Mouse (Mus musculus): ENCODE data around the gene Tspan9. TPM values are rescaled to one million over a fixed set of nuclear protein-coding genes. Genes with fewer than 3 reads are reported as not detected.
A peak's percentile ranks its signal among the peaks of the same experiment; 100 is the strongest.

Gene Tspan9
- polyA plus RNA-seq, 1 experiment from 2014 or later, result 44.1 TPM

DNA sequence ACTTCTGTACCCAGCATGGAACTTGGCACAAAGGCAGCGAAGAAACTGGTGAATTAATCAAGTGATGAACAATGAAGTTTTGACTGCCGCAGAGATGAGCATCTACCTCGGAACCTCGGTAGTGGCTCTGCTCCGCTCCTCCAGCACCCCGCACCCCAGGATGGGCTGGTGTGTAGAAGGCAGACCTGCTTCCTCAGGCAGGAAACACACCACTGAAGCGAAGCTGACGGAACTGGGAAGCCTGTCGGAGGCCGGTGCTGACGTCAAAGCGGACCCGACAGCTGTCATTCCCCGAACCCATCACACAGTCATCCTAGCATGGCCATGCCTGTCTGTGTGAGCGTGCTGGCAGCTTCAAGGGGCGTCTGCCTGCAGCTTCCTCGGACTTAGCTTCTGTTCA is 131.6 kb downstream of the Tspan9 start:
- 77% methylated on average over 17 of the region's 17 CpGs for WGBS
- Histone ChIP-seq H3K27me3 (ENCODE audit: control insufficient read depth, insufficient read depth, low read length) (no peaks in the 10 kb centered on the region), H3K4me2 (no peak overlapping the region), H3K9ac (ENCODE audit: low read length) (no peak overlapping the region), H3K9me3 (ENCODE audit: control insufficient read depth, low read length) (no peaks in the 10 kb centered on the region), H3K27ac (ENCODE audit: low read depth, low read length) (no peak overlapping the region), H3K36me3 (ENCODE audit: control insufficient read depth, insufficient read depth, low read length) (no peaks in the 10 kb centered on the region), H3K4me3 (ENCODE audit: low read depth, low read length) (no peak overlapping the region), H3K4me1 (ENCODE audit: control insufficient read depth, insufficient read depth, low read length) (peaks cover 5% of the 10 kb centered on the region; the same call in 1 of the 2 replicates)
- no peak for DNase-seq (ENCODE audit: low spot score, missing footprints)
- no peak for ATAC-seq (ENCODE audit: low FRiP score)

- 0 out of 2 replicates have a peak, but pooled peaks have one; percentile 10 for ATAC-seq (ENCODE audit: low FRiP score)
- no peaks in the 10 kb centered on the region for H3K36me3 ChIP-seq (ENCODE audit: control insufficient read depth, insufficient read depth, low read length)
- H3K9ac ChIP-seq (ENCODE audit: low read length), result no peak overlapping the region
- no peaks in the 10 kb centered on the region for H3K27me3 ChIP-seq (ENCODE audit: control insufficient read depth, insufficient read depth, low read length)
- no peak overlapping the region for H3K27ac ChIP-seq (ENCODE audit: low read depth, low read length)
- WGBS, result 84% methylated on average over 13 of the region's 13 CpGs
- H3K4me3 ChIP-seq (ENCODE audit: low read depth, low read length), result no peak overlapping the region
- no peak overlapping the region for H3K4me2 ChIP-seq
- DNase-seq (ENCODE audit: low spot score, missing footprints), result no peak
- H3K9me3 ChIP-seq (ENCODE audit: control insufficient read depth, low read length), result no peaks in the 10 kb centered on the region
- H3K4me1 ChIP-seq (ENCODE audit: control insufficient read depth, insufficient read depth, low read length), result peaks cover 6% of the 10 kb centered on the region
Measured at GRCm38 (mm10) chr6:128011071-128011477, 132.3 kb downstream of the Tspan9 start.

DNA sequence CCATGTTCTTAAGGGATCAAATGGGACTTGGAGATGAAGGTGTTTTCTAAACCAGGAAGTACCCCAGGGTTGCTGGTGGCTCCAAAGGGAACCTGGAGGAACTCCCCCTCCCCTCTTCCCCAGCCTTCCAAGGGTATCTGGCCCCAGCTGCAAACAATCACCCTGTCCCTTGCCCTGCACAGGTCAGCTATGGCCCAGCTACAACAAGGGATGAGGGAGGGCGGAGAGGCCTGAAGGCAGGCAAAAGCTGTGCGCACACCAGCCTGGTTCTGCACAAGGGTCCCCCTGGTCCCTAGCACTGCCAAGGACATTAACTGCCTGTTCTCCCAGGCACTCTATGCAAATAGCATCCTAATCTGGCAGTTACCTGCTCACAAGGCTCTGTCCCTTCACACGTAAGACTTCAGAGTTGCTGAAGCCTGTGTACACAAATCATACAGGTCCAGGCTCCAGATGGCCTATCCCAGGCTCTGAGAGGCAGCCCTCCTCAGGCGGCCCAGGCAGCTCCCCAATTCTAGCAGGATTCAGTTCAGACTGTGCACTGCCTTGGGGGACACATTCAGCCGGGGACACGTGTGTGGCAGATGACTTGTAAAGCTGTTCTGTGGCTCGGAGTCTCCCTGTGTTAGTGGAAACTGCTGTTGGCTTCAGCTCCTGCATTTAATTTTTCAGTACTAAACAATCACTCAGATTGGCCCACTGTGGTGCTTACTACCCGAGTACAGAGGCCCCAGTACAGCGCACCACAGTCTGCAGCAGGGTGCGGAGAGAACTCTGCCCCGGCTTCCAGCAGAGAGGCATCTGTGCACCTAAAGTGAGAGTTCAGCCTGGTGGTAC is 133.0 kb downstream of the Tspan9 start:
- 0 out of 2 replicates have a peak overlapping the region, but pooled peaks have one; percentile 4 for H3K9ac ChIP-seq (ENCODE audit: low read length)
- no peaks in the 10 kb centered on the region for H3K36me3 ChIP-seq (ENCODE audit: control insufficient read depth, insufficient read depth, low read length)
- H3K27me3 ChIP-seq (ENCODE audit: control insufficient read depth, insufficient read depth, low read length), result no peaks in the 10 kb centered on the region
- WGBS, result 68% methylated on average over 11 of the region's 11 CpGs
- no peak overlapping the region for H3K27ac ChIP-seq (ENCODE audit: low read depth, low read length)
- H3K9me3 ChIP-seq (ENCODE audit: control insufficient read depth, low read length), result no peaks in the 10 kb centered on the region
- H3K4me2 ChIP-seq, result no peak overlapping the region
- no peak overlapping the region for H3K4me3 ChIP-seq (ENCODE audit: low read depth, low read length)
- peaks cover 7% of the 10 kb centered on the region for H3K4me1 ChIP-seq (ENCODE audit: control insufficient read depth, insufficient read depth, low read length)
- DNase-seq (ENCODE audit: low spot score, missing footprints) (no peak), ATAC-seq (ENCODE audit: low FRiP score) (no peak)

DNA sequence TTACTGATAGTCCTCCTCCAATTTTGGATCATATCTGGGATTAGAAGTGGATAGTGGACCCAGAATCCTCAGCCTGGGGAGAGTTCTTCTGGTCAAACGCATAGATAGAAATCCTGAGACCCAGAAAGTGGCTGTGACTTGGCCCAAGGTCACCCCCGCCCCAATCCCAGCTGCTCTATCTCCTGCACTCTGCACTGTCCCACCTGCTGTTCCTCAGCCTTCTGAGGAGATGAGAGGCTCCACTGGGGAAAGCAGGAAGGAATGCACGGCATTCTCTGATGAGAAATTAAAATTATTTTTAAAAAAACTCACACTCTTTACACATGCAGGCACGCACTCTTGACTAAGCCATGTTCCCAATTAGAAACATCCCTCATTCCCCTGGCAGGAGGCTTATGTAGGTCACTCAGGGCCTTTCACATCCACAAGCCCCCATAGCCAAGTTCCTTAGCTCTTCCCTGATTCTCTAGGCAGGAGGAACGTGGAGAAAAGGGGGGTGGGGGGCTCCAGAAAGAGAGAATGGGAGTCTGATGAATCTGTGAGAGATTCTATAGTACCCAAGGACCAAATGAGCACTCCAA is 135.3 kb downstream of the Tspan9 start:
- no peak for ATAC-seq (ENCODE audit: low FRiP score)
- Histone ChIP-seq H3K4me1 (ENCODE audit: control insufficient read depth, insufficient read depth, low read length) (peaks cover 10% of the 10 kb centered on the region), H3K4me3 (ENCODE audit: low read depth, low read length) (no peak overlapping the region), H3K9me3 (ENCODE audit: control insufficient read depth, low read length) (no peaks in the 10 kb centered on the region), H3K27me3 (ENCODE audit: control insufficient read depth, insufficient read depth, low read length) (no peaks in the 10 kb centered on the region), H3K36me3 (ENCODE audit: control insufficient read depth, insufficient read depth, low read length) (no peaks in the 10 kb centered on the region), H3K27ac (ENCODE audit: low read depth, low read length) (no peak overlapping the region), H3K4me2 (no peak overlapping the region), H3K9ac (ENCODE audit: low read length) (no peak overlapping the region)
- no peak for DNase-seq (ENCODE audit: low spot score, missing footprints)
- 70% methylated on average over 5 of the region's 5 CpGs for WGBS

DNA sequence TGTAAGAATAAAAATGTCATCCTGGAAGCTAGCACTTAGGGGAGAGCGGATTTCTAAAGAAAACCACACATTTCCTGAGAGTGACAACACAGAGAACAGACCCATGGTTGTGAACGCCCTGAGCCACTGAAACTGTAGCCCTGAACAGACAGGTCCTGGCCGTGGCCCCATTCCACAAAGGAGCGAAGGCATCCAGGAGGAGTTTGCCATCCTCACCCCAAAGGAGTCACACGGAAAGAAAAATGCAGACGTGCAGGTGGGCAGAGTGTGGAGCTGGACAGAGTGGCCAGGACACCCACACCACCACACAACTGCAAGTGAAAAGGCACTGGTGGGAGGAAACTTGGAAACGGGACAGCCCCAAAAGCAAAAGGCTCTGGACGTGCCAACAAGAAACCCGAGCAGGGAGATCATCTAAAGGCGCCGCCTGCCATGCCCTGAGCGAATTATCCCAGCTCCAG is 136.1 kb downstream of the Tspan9 start:
- Histone ChIP-seq H3K9ac (ENCODE audit: low read length) (no peak overlapping the region), H3K36me3 (ENCODE audit: control insufficient read depth, insufficient read depth, low read length) (no peaks in the 10 kb centered on the region), H3K4me1 (ENCODE audit: control insufficient read depth, insufficient read depth, low read length) (peaks cover 10% of the 10 kb centered on the region), H3K9me3 (ENCODE audit: control insufficient read depth, low read length) (no peaks in the 10 kb centered on the region), H3K27me3 (ENCODE audit: control insufficient read depth, insufficient read depth, low read length) (no peaks in the 10 kb centered on the region), H3K4me3 (ENCODE audit: low read depth, low read length) (no peak overlapping the region), H3K4me2 (no peak overlapping the region), H3K27ac (ENCODE audit: low read depth, low read length) (no peak overlapping the region)
- WGBS, result 84% methylated on average over 12 of the region's 12 CpGs
- DNase-seq (ENCODE audit: low spot score, missing footprints) (no peak), ATAC-seq (ENCODE audit: low FRiP score) (no peak)

DNA sequence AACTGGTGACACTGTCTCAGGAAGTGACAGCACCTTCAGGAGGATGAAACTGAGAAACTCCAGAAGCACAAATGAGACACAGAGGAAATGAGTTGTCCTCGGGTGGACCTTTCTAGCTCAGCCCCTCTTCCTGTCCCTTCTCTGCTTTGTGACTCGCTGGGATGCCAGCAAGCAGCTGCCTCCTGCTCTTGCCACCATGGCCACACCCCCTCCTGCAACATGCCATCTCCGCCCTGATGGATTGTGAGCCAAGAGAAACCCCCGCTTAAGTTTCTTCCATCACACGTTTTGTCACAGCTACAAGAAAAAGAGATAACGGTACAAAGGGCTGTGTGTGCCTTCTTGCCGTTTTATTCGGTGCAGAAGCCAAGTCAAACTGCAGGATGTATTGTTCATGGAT is 137.2 kb downstream of the Tspan9 start:
- ATAC-seq (ENCODE audit: low FRiP score) (no peak), DNase-seq (ENCODE audit: low spot score, missing footprints) (no peak)
- Histone ChIP-seq H3K4me3 (ENCODE audit: low read depth, low read length) (no peak overlapping the region), H3K4me2 (no peak overlapping the region), H3K27ac (ENCODE audit: low read depth, low read length) (no peak overlapping the region), H3K4me1 (ENCODE audit: control insufficient read depth, insufficient read depth, low read length) (peaks cover 8% of the 10 kb centered on the region; the same call in 1 of the 2 replicates), H3K9me3 (ENCODE audit: control insufficient read depth, low read length) (no peaks in the 10 kb centered on the region), H3K9ac (ENCODE audit: low read length) (no peak overlapping the region), H3K27me3 (ENCODE audit: control insufficient read depth, insufficient read depth, low read length) (no peaks in the 10 kb centered on the region), H3K36me3 (ENCODE audit: control insufficient read depth, insufficient read depth, low read length) (no peaks in the 10 kb centered on the region)
- 61% methylated on average over 8 of the region's 8 CpGs for WGBS

- no peak overlapping the region for H3K9ac ChIP-seq (ENCODE audit: low read length)
- H3K4me2 ChIP-seq, result no peak overlapping the region
- DNase-seq (ENCODE audit: low spot score, missing footprints) (no peak), ATAC-seq (ENCODE audit: low FRiP score) (no peak)
- no peak overlapping the region for H3K27ac ChIP-seq (ENCODE audit: low read depth, low read length)
- peaks cover 8% of the 10 kb centered on the region; the same call in 1 of the 2 replicates for H3K4me1 ChIP-seq (ENCODE audit: control insufficient read depth, insufficient read depth, low read length)
- whole genome bisulfite sequencing, result 85% methylated on average over 16 of the region's 16 CpGs
- H3K4me3 ChIP-seq (ENCODE audit: low read depth, low read length), result no peak overlapping the region
- H3K36me3 ChIP-seq (ENCODE audit: control insufficient read depth, insufficient read depth, low read length), result no peaks in the 10 kb centered on the region
- H3K9me3 ChIP-seq (ENCODE audit: control insufficient read depth, low read length), result no peaks in the 10 kb centered on the region
- H3K27me3 ChIP-seq (ENCODE audit: control insufficient read depth, insufficient read depth, low read length), result no peaks in the 10 kb centered on the region
Measured at GRCm38 (mm10) chr6:128004544-128004943, 138.8 kb downstream of the Tspan9 start.

- no peak overlapping the region for H3K4me2 ChIP-seq
- no peak for DNase-seq (ENCODE audit: low spot score, missing footprints)
- H3K4me1 ChIP-seq (ENCODE audit: control insufficient read depth, insufficient read depth, low read length), result peaks cover 8% of the 10 kb centered on the region; the same call in 1 of the 2 replicates
- no peaks in the 10 kb centered on the region for H3K36me3 ChIP-seq (ENCODE audit: control insufficient read depth, insufficient read depth, low read length)
- whole genome bisulfite sequencing, result 56% methylated on average over 5 of the region's 5 CpGs
- no peaks in the 10 kb centered on the region for H3K9me3 ChIP-seq (ENCODE audit: control insufficient read depth, low read length)
- H3K27me3 ChIP-seq (ENCODE audit: control insufficient read depth, insufficient read depth, low read length), result no peaks in the 10 kb centered on the region
- H3K9ac ChIP-seq (ENCODE audit: low read length), result no peak overlapping the region
- ATAC-seq (ENCODE audit: low FRiP score), result no peak
- H3K27ac ChIP-seq (ENCODE audit: low read depth, low read length), result no peak overlapping the region
- no peak overlapping the region for H3K4me3 ChIP-seq (ENCODE audit: low read depth, low read length)
Measured at GRCm38 (mm10) chr6:128003542-128003941, 139.9 kb downstream of the Tspan9 start.

DNA sequence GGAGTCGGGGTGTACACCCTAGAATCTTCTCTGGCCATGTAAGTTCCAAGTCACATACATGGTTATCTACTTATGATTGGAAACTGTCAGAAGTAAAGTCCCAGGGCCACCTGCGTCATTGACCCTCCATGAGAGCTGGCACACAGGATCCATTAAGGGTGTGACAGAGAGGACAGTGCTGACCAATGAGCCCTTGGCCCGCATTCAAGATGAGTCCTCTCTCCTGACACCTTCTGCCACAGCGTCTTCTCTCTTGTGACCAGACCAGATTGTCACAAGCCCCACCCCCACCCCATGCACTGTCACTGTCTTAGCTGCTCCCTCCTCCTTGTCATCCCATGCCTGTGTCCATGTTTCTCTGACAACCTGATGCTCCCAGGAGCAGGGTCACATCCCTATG is 140.7 kb downstream of the Tspan9 start:
- no peak overlapping the region for H3K9ac ChIP-seq (ENCODE audit: low read length)
- H3K27me3 ChIP-seq (ENCODE audit: control insufficient read depth, insufficient read depth, low read length), result no peaks in the 10 kb centered on the region
- WGBS, result 83% methylated on average over 4 of the region's 4 CpGs
- H3K27ac ChIP-seq (ENCODE audit: low read depth, low read length), result no peak overlapping the region
- H3K9me3 ChIP-seq (ENCODE audit: control insufficient read depth, low read length), result no peaks in the 10 kb centered on the region
- ATAC-seq (ENCODE audit: low FRiP score) (no peak), DNase-seq (ENCODE audit: low spot score, missing footprints) (no peak)
- H3K4me2 ChIP-seq, result no peak overlapping the region
- H3K36me3 ChIP-seq (ENCODE audit: control insufficient read depth, insufficient read depth, low read length), result no peaks in the 10 kb centered on the region
- no peak overlapping the region for H3K4me3 ChIP-seq (ENCODE audit: low read depth, low read length)
- peaks cover 8% of the 10 kb centered on the region; the same call in 1 of the 2 replicates for H3K4me1 ChIP-seq (ENCODE audit: control insufficient read depth, insufficient read depth, low read length)

Measured in midbrain, embryonic 11.5 days (tissue).